Mouse (Mus musculus) myocyte (in vitro differentiated cells): ENCODE measurements around the gene H2afy.

ENCODE experiments used
- E2F4 ChIP-seq: IDR thresholded peaks from one replicate; pipeline ENCODE4 v1.6.1; 2011; ENCODE audit warnings: mild to moderate bottlenecking, control low read depth, moderate library complexity; ENCODE audit not compliant: insufficient read depth
- MYOD1 ChIP-seq, 3 experiments: IDR thresholded peaks; one replicate each; pipeline ENCODE4 v1.6.1; 2011; ENCODE audit warnings: control low read depth in 2 of 3, low read depth in 2 of 3, mild to moderate bottlenecking in 2 of 3, moderate library complexity in 1 of 3; ENCODE audit not compliant: insufficient read length in 2 of 3, control insufficient read depth in 1 of 3
- POLR2A ChIP-seq: IDR thresholded peaks from one replicate; pipeline ENCODE4 v1.6.1; 2011; ENCODE audit warnings: low read depth, mild to moderate bottlenecking, control low read depth, moderate library complexity; ENCODE audit not compliant: insufficient read length
- TCF12 ChIP-seq: IDR thresholded peaks from one replicate; pipeline ENCODE4 v1.6.1; 2011; ENCODE audit warnings: mild to moderate bottlenecking, control low read depth; ENCODE audit not compliant: poor library complexity, insufficient read depth, severe bottlenecking

DNA sequence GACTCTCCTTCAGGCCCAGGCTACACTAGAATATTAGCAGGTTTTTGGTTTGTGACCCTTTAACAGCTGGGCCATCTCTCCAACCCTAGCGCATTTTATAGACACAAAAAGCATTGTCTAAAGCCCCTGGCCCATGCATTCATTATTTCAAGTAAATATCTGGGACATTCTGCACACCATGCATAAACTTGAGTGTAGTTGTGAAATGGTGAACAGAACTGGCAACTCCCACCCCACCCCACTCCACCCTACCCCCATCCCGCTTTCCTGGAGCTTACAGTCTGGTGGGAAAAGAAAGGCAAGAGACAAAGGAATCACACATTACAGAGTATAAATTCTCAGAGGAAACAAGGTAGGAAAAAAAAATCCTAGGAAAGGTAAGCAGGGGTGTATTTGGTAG, at the start of gene H2afy:
- TF ChIP-seq TCF12, result no peak
- TF ChIP-seq POLR2A, result no peak
- no peak for TF ChIP-seq E2F4
- TF ChIP-seq MYOD1 (IDR thresholded peaks at IDR 0.05; ENCODE audit: control insufficient read depth in 1 of 3, insufficient read length in 2 of 3, low read depth in 2 of 3), result no peak
